Mouse (Mus musculus) CH12.LX (cell line): ENCODE measurements at regions not wholly inside any gene's neighbourhood (a gene's known extent, or its start where the extent isn't known, plus 50 kb on each side); places are given as distances from the start of the nearest gene placed in this dataset.

Experiments used
- DNase-seq: peaks from one replicate; pipeline ENCODE4 v3.0.0-alpha.2; 2013; ENCODE audit errors: extremely low read depth
- H3K27ac ChIP-seq: 2 replicates; pipeline ENCODE4 v1.5.1; 2012; ENCODE audit warnings: low read depth, mild to moderate bottlenecking, control low read depth, moderate library complexity; ENCODE audit not compliant: insufficient read depth
- H3K27me3 ChIP-seq: replicated peaks from 2 replicates; pipeline ENCODE3; 2012; ENCODE audit warnings: inconsistent platforms
- H3K36me3 ChIP-seq, 2 experiments: replicated peaks in 1 of 2; 2 replicates each; pipeline versions ENCODE3 to v1.6.1; 2012; ENCODE audit warnings: inconsistent platforms in 1 of 2, low read length in 1 of 2, mild to moderate bottlenecking in 1 of 2, mixed read lengths in 1 of 2, moderate library complexity in 1 of 2; ENCODE audit not compliant: control insufficient read depth in 1 of 2, insufficient read depth in 1 of 2
- H3K4me1 ChIP-seq, 2 experiments: 2 replicates each; pipeline ENCODE4 v1.6.1; 2012; ENCODE audit warnings: inconsistent platforms in 1 of 2, moderate library complexity in 1 of 2; ENCODE audit not compliant: insufficient read depth in 2 of 2, control insufficient read depth in 1 of 2
- H3K4me2 ChIP-seq: 2 replicates; pipeline ENCODE4 v1.6.1; 2012; ENCODE audit warnings: low read depth, mild to moderate bottlenecking, control low read depth; ENCODE audit not compliant: poor library complexity, insufficient read depth, severe bottlenecking
- H3K4me3 ChIP-seq, 3 experiments: fragments of 150-350 bp in 1 of 3; sonication (generic) in 1 of 3; replicated peaks in 1 of 3; 2 replicates each; pipeline versions ENCODE3 to v1.5.1; 2011 to 2012; ENCODE audit warnings: low read depth in 2 of 3, low read length in 2 of 3, mild to moderate bottlenecking in 2 of 3, moderate library complexity in 2 of 3, control low read depth in 1 of 3, improper control_type of control experiment in 1 of 3, inconsistent platforms in 1 of 3, mixed read lengths in 1 of 3; ENCODE audit not compliant: poor library complexity in 1 of 3
- H3K79me2 ChIP-seq: replicated peaks from 2 replicates; pipeline ENCODE4 v1.6.1; 2012; ENCODE audit warnings: mild to moderate bottlenecking, moderate library complexity; ENCODE audit not compliant: control insufficient read depth, poor library complexity, insufficient read depth, severe bottlenecking; ENCODE audit errors: extremely low read depth
- H3K9ac ChIP-seq: 2 replicates; pipeline ENCODE4 v1.6.1; 2012; ENCODE audit warnings: low read depth, mild to moderate bottlenecking, control low read depth, moderate library complexity; ENCODE audit not compliant: insufficient read depth
- H3K9me3 ChIP-seq: replicated peaks from 2 replicates; pipeline ENCODE3; 2012; ENCODE audit warnings: low read length, inconsistent platforms, mixed read lengths
- CTCF ChIP-seq, 2 experiments: IDR thresholded peaks in 1 of 2; conservative IDR thresholded peaks in 1 of 2; 2 replicates each; pipeline ENCODE4 v1.5.1; 2011 to 2012; ENCODE audit warnings: low read depth in 2 of 2, low read length in 2 of 2, improper control_type of control experiment in 1 of 2, inconsistent platforms in 1 of 2, mild to moderate bottlenecking in 1 of 2, moderate library complexity in 1 of 2
- ETS1 ChIP-seq: conservative IDR thresholded peaks from 2 replicates; pipeline ENCODE4 v1.6.1; 2012; ENCODE audit warnings: low read depth, mild to moderate bottlenecking, inconsistent platforms, low read length, improper control_type of control experiment, moderate library complexity
- IRF4 ChIP-seq: IDR thresholded peaks from 2 replicates; pipeline ENCODE4 v1.6.1; 2014; ENCODE audit warnings: low read depth, mild to moderate bottlenecking, inconsistent platforms, low read length, improper control_type of control experiment
- JUN ChIP-seq: IDR thresholded peaks from 2 replicates; pipeline ENCODE4 v1.6.1; 2011; ENCODE audit warnings: low read depth, mild to moderate bottlenecking, low read length, improper control_type of control experiment, moderate library complexity; ENCODE audit not compliant: insufficient read depth
- JUND ChIP-seq: conservative IDR thresholded peaks from 2 replicates; pipeline ENCODE4 v1.6.1; 2011; ENCODE audit warnings: low read depth, low read length, improper control_type of control experiment
- KAT2A ChIP-seq: IDR thresholded peaks from 2 replicates; pipeline ENCODE4 v1.6.1; 2012; ENCODE audit warnings: low read length, improper control_type of control experiment, inconsistent platforms; ENCODE audit not compliant: insufficient replicate concordance
- MAFK ChIP-seq: IDR thresholded peaks from 2 replicates; pipeline ENCODE4 v1.6.1; 2011; ENCODE audit warnings: low read length, improper control_type of control experiment; ENCODE audit not compliant: insufficient replicate concordance
- MAX ChIP-seq: IDR thresholded peaks from 2 replicates; pipeline ENCODE4 v1.6.1; 2011; ENCODE audit warnings: low read length, improper control_type of control experiment
- MAZ ChIP-seq: IDR thresholded peaks from 2 replicates; pipeline ENCODE4 v1.6.1; 2012; ENCODE audit warnings: low read depth, mild to moderate bottlenecking, inconsistent platforms, low read length, improper control_type of control experiment, moderate library complexity
- MYC ChIP-seq: IDR thresholded peaks from 2 replicates; pipeline ENCODE4 v1.6.1; 2011; ENCODE audit warnings: low read depth, mild to moderate bottlenecking, improper control_type of control experiment, low read length
- NELFE ChIP-seq: IDR thresholded peaks from 2 replicates; pipeline ENCODE4 v1.6.1; 2011; ENCODE audit warnings: low read depth, low read length, improper control_type of control experiment
- POLR2AphosphoS2 ChIP-seq: IDR thresholded peaks from 2 replicates; pipeline ENCODE4 v1.6.1; 2011; ENCODE audit warnings: low read depth, low read length, improper control_type of control experiment
- RAD21 ChIP-seq: IDR thresholded peaks from 2 replicates; pipeline ENCODE4 v1.6.1; 2011; ENCODE audit warnings: low read depth, mild to moderate bottlenecking, low read length, improper control_type of control experiment, moderate library complexity
- SIN3A ChIP-seq: IDR thresholded peaks from 2 replicates; pipeline ENCODE4 v1.6.1; 2012; ENCODE audit warnings: low read length, improper control_type of control experiment, inconsistent platforms
- SMC3 ChIP-seq: IDR thresholded peaks from 2 replicates; pipeline ENCODE4 v1.6.1; 2011; ENCODE audit warnings: low read depth, low read length, improper control_type of control experiment
- TCF12 ChIP-seq: IDR thresholded peaks from 2 replicates; pipeline ENCODE4 v1.6.1; 2014; ENCODE audit warnings: low read depth, mild to moderate bottlenecking, inconsistent platforms, low read length, improper control_type of control experiment
- USF1 ChIP-seq: IDR thresholded peaks from 2 replicates; pipeline ENCODE4 v1.6.1; 2014; ENCODE audit warnings: low read depth, mild to moderate bottlenecking, inconsistent platforms, low read length, improper control_type of control experiment
- USF2 ChIP-seq: conservative IDR thresholded peaks from 2 replicates; pipeline ENCODE4 v1.6.1; 2011; ENCODE audit warnings: low read depth, low read length, improper control_type of control experiment
- ZMIZ1 ChIP-seq: IDR thresholded peaks from 2 replicates; pipeline ENCODE4 v1.6.1; 2012; ENCODE audit warnings: low read depth, mild to moderate bottlenecking, inconsistent platforms, low read length, improper control_type of control experiment
- ZNF384 ChIP-seq: IDR thresholded peaks from 2 replicates; pipeline ENCODE4 v1.6.1; 2012; ENCODE audit warnings: low read depth, low read length, improper control_type of control experiment, inconsistent platforms
- dilution Hi-C: fragments of 300-500 bp; cut with MboI; formaldehyde crosslinking; loops from 2 replicates; pipeline ENCODE4 v1.14.3; 2020; ENCODE audit warnings: low sequenced_read_pairs; ENCODE audit not compliant: extremely low pct_unique_long_range_greater_than_20kb, extremely low pct_ligation_motif_present
- in situ Hi-C: fragments of 300-500 bp; cut with MboI; formaldehyde crosslinking; loops from 3 replicates; pipeline ENCODE4 v1.14.3; 2019; ENCODE audit warnings: low sequenced_read_pairs, low pct_ligation_motif_present, low pct_unique_long_range_greater_than_20kb, mixed read lengths

- Histone ChIP-seq H3K27me3 (no peaks in the 10 kb centered on the region), H3K4me1 (no peaks in the 10 kb centered on the region), H3K4me2 (no peak overlapping the region), H3K27ac (no peak overlapping the region), H3K36me3 (no peaks in the 10 kb centered on the region), H3K79me2 (no peaks in the 10 kb centered on the region), H3K4me3 (no peak overlapping the region), H3K9ac (no peak overlapping the region), H3K9me3 (no peaks in the 10 kb centered on the region)
- no peak for DNase-seq
- in situ Hi-C loops: no loop called here
- dilution Hi-C loops: no loop called here
- no peak for TF ChIP-seq TCF12
- TF ChIP-seq POLR2AphosphoS2: no peak
- TF ChIP-seq ZMIZ1: no peak
- TF ChIP-seq KAT2A: no peak
- TF ChIP-seq NELFE: no peak
- no peak for TF ChIP-seq MAFK
- TF ChIP-seq USF2: no peak
- no peak for TF ChIP-seq MAX
- no peak for TF ChIP-seq SIN3A
- no peak for TF ChIP-seq MYC
- TF ChIP-seq ZNF384: no peak
- TF ChIP-seq ETS1: no peak
- TF ChIP-seq IRF4: no peak
These were observed 165.7 kb downstream of the Lrrc3b start for GRCm38 (mm10) chr14:15273107-15273506.

GRCm38 (mm10) chr14:15272364-15272763 is 166.4 kb downstream of the Lrrc3b start:
- dilution Hi-C loops (no loop called here), in situ Hi-C loops (no loop called here)
- Histone ChIP-seq H3K36me3 (no peaks in the 10 kb centered on the region), H3K27ac (no peak overlapping the region), H3K79me2 (no peaks in the 10 kb centered on the region), H3K4me2 (no peak overlapping the region), H3K4me3 (no peak overlapping the region), H3K4me1 (no peaks in the 10 kb centered on the region), H3K9ac (no peak overlapping the region), H3K9me3 (no peaks in the 10 kb centered on the region), H3K27me3 (no peaks in the 10 kb centered on the region)
- DNase-seq: no peak
- TF ChIP-seq MAZ: no peak
- TF ChIP-seq USF1: no peak
- TF ChIP-seq JUN: no peak

- H3K79me2 ChIP-seq: no peaks in the 10 kb centered on the region
- TF ChIP-seq JUND: no peak
- peak; percentile 54 for TF ChIP-seq SMC3
- TF ChIP-seq CTCF (conservative IDR thresholded peaks at IDR 0.05 in 1 of 2, IDR thresholded peaks at IDR 0.05 in 1 of 2; ENCODE audit: low read depth in 2 of 2, low read length in 2 of 2): peak; percentile 56 to 85
- peak; percentile 29 for TF ChIP-seq RAD21
- H3K4me2 ChIP-seq: no peak overlapping the region
- H3K9me3 ChIP-seq: no peaks in the 10 kb centered on the region
- H3K36me3 ChIP-seq: no peaks in the 10 kb centered on the region
- no peak overlapping the region for H3K4me3 ChIP-seq
- no peaks in the 10 kb centered on the region for H3K27me3 ChIP-seq
- no peak overlapping the region for H3K27ac ChIP-seq
- in situ Hi-C loops (no loop called here), dilution Hi-C loops (no loop called here)
- DNase-seq: peak; percentile 27
- no peak overlapping the region for H3K9ac ChIP-seq
- no peaks in the 10 kb centered on the region for H3K4me1 ChIP-seq
These were observed 172.5 kb downstream of the Lrrc3b start for GRCm38 (mm10) chr14:15266287-15266686.
